Mouse (Mus musculus) A20 (cell line): ENCODE results near the gene H1f0.
"Not testable (repeated sequence)": the region's sequence is repeated elsewhere in the genome, so short reads cannot be mapped to it uniquely, and the experiment has no call there.

ENCODE experiments used
- DNase-seq: peaks from one replicate; pipeline ENCODE4 v3.0.0-alpha.2; 2011; ENCODE audit warnings: low read depth, low spot score

Gene H1f0

GRCm38 (mm10) chr15:79005581-79005980, 22.7 kb upstream of the H1f0 start:
- no peak for DNase-seq

- DNase-seq = peak; percentile 37
Observed at GRCm38 (mm10) chr15:79006638-79007037, 21.6 kb upstream of the H1f0 start.

- no peak for DNase-seq
Observed at GRCm38 (mm10) chr15:79007059-79007458, 21.2 kb upstream of the H1f0 start.

- DNase-seq = peak; percentile 43
Observed at GRCm38 (mm10) chr15:79007836-79008235, 20.4 kb upstream of the H1f0 start.

- no peak for DNase-seq
Observed at GRCm38 (mm10) chr15:79009734-79010133, 18.5 kb upstream of the H1f0 start.

- no peak for DNase-seq
Observed at GRCm38 (mm10) chr15:79011550-79011949, 16.7 kb upstream of the H1f0 start.

- DNase-seq = no peak
Observed at GRCm38 (mm10) chr15:79013382-79013781, 14.9 kb upstream of the H1f0 start.

- DNase-seq = no peak
Observed at GRCm38 (mm10) chr15:79018191-79018590, 10.1 kb upstream of the H1f0 start.

GRCm38 (mm10) chr15:79018886-79019285, 9.4 kb upstream of the H1f0 start:
- no peak for DNase-seq

- DNase-seq = no peak
Observed at GRCm38 (mm10) chr15:79022671-79023230, 5.5 kb upstream of the H1f0 start.

- DNase-seq = no peak
Observed at GRCm38 (mm10) chr15:79023366-79023765, 4.9 kb upstream of the H1f0 start.

GRCm38 (mm10) chr15:79025687-79026308, 2.5 kb upstream of the H1f0 start:
- no peak for DNase-seq

- DNase-seq = no peak
Observed at GRCm38 (mm10) chr15:79026511-79027290, 1.5 kb upstream of the H1f0 start.

GRCm38 (mm10) chr15:79027291-79028205, 702 bp upstream of the H1f0 start:
- DNase-seq = peak; percentile 35

GRCm38 (mm10) chr15:79028823-79029484, 704 bp downstream of the H1f0 start:
- DNase-seq = peak; percentile 28

GRCm38 (mm10) chr15:79029519-79030241, 1.4 kb downstream of the H1f0 start:
- DNase-seq = peak; percentile 36

GRCm38 (mm10) chr15:79030551-79031435, 2.5 kb downstream of the H1f0 start:
- DNase-seq = peak; percentile 96

GRCm38 (mm10) chr15:79031908-79032307, 3.7 kb downstream of the H1f0 start:
- not testable (repeated sequence) for DNase-seq

- peak; percentile 76 for DNase-seq
Observed at GRCm38 (mm10) chr15:79037913-79038328, 9.7 kb downstream of the H1f0 start.
